Mouse (Mus musculus): ENCODE data around the gene Opn1mw.

DNA sequence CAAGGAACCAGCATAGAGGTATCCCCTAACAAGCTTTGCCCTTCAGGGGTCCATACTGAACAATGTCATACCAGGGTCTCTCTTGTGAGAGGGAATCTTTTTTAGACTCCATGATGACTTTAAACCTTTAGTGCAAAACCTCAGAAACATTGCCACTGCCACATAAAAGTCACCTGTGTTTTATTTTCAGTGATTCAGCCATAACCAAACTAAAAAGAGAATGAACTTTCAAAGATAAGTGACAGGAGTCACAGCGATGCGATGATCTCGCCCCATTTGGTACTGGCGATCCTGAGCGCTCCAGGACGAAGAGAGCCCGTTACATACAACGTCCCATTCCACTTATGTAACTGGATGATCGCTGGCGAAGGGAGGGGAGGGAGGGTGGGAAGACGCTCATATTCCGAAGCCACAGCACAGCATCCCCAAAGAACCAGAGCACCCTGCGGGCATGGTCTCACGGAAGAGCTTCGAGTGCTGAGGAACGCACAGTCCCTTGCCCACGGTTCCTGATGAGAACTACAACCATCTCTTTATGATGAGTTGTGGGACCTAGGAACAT, 42.9 kb upstream of the Opn1mw start:
- TF ChIP-seq CTCF (IDR thresholded peaks at IDR 0.05; ENCODE audit: extremely low read depth, insufficient read depth, insufficient read length, insufficient replicate concordance) = no peak
- TF ChIP-seq POLR2A (IDR thresholded peaks at IDR 0.05; ENCODE audit: low read depth, low read length) = no peak
